Mouse (Mus musculus) bone marrow, adult 2 months (tissue): ENCODE data around the gene Srp9. TPM values are rescaled to one million over a fixed set of nuclear protein-coding genes. Genes with fewer than 3 reads are reported as not detected.

Source experiments
- H3K27ac ChIP-seq: fragments of 200-500 bp; 2 replicates; pipeline ENCODE4 v1.5.1; 2012; ENCODE audit warnings: low read depth, mild to moderate bottlenecking, control low read depth, inconsistent platforms, low read length; ENCODE audit not compliant: control insufficient read depth, poor library complexity, insufficient read depth
- H3K4me1 ChIP-seq: fragments of 200-500 bp; 2 replicates; pipeline ENCODE4 v1.6.1; 2011; ENCODE audit warnings: low read length; ENCODE audit not compliant: control insufficient read depth, insufficient read depth
- H3K4me3 ChIP-seq: fragments of 200-500 bp; replicated peaks from 2 replicates; pipeline ENCODE3; 2011; ENCODE audit warnings: mild to moderate bottlenecking, low read depth, low read length, control low read depth; ENCODE audit not compliant: control insufficient read depth
- CTCF ChIP-seq: fragments of 200-500 bp; IDR thresholded peaks from 2 replicates; pipeline ENCODE4 v1.5.1; 2011; ENCODE audit warnings: low read length, control low read depth; ENCODE audit not compliant: control insufficient read depth, insufficient read depth
- POLR2A ChIP-seq: fragments of 200-500 bp; IDR thresholded peaks from 2 replicates; pipeline ENCODE4 v1.6.1; 2011; ENCODE audit warnings: low read depth, mild to moderate bottlenecking, control low read depth, low read length, borderline replicate concordance; ENCODE audit not compliant: control insufficient read depth
- WGBS: fragments of 180-500 bp; shearing (Covaris S2); methylation state at CpG from one replicate; pipeline ENCODE4 v1.1.7; 2018; 5-methylcytosine and 5-hydroxymethylcytosine counted together
- polyA plus RNA-seq: library from polyadenylated mRNA; stranded (reverse); fragments of >200 nt; gene quantifications from 2 replicates; pipeline ENCODE4 v1.2.4, GENCODE M21; 2011; ENCODE audit warnings: low replicate concordance; ENCODE audit not compliant: missing spikeins, insufficient read depth, insufficient read length

Gene Srp9
- polyA plus RNA-seq = 69.5 and 72.7 TPM in 2 replicates

- under 1% methylated on average over 37 of the region's 37 CpGs for WGBS
- peak; percentile 94 for TF ChIP-seq CTCF
- peak; percentile 77; the same call in 1 of the 2 replicates for TF ChIP-seq POLR2A
- Histone ChIP-seq H3K4me1 (no peaks in the 10 kb centered on the region; the same call in 1 of the 2 replicates), H3K4me3 (peak within 1 kb of the TSS; percentile 94), H3K27ac (peak within 1 kb of the TSS; percentile 87)
These were observed at the start of gene Srp9 for GRCm38 (mm10) chr1:182124506-182124905. Gene Srp9 (plus strand): TSS chr1:182124737.

DNA sequence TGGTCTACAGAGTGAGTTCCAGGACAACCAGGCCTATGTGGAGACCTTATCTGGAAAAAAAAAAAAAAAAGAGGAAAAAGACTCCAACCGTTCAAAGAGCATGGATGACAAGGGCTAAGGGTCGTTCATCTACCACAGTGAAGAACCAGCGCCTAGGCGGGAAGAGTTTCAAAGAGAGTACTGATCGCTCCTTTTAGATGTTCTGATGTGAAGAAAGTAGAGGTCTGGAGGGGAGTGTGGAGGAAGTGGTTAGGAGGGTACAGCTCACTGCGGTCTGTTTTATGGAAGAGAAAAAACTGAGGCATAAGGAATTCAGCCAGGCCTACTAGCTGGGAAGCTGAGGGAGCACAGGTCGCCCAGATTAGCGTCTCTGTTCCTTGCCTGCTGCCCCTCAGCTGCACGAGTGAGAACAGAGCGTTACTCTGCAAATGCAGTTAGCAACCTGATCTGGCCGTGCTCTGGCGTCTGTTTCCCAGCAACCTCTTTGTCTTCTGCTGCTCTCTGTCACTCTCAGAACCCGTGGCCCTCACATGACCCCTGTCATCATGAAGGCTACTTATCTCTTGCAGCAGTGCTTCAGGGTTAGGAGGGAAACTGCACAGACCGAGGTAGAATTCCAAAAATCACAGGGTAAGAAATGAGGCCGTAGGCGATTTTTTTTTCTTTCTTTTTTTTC, 42.7 kb upstream of the Srp9 start:
- 15% methylated on average over 16 of the region's 16 CpGs for WGBS
- TF ChIP-seq POLR2A (no peak), CTCF (no peak)
- Histone ChIP-seq H3K4me3 (no peak overlapping the region), H3K27ac (no peak overlapping the region), H3K4me1 (no peaks in the 10 kb centered on the region; the same call in 1 of the 2 replicates)

DNA sequence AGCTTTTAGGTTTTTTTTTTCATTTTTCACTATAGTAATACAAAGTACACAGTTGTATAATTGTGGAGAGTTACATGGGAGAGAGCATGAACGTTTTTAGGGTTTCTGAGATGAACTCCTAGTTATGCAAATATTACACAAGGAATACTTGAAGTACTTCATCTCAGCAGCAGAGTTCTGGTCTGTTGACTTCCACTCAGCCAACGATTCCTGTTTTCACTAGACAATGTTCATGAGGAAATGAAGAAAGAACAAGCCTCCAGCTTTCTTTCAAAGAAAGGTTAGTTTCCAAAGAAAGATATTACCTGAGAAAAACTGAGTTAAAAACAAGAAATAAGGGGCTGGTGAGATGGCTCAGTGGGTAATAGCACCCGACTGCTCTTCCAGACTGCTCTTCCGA, 41.1 kb upstream of the Srp9 start:
- Histone ChIP-seq H3K4me3 (no peak overlapping the region), H3K27ac (no peak overlapping the region), H3K4me1 (peaks cover 1% of the 10 kb centered on the region; the same call in 1 of the 2 replicates)
- no peak for TF ChIP-seq POLR2A
- no peak for TF ChIP-seq CTCF
- WGBS = 47% methylated on average over 4 of the region's 4 CpGs

GRCm38 (mm10) chr1:182086759-182087158, 37.8 kb upstream of the Srp9 start:
- Histone ChIP-seq H3K27ac (no peak overlapping the region), H3K4me1 (peaks cover 1% of the 10 kb centered on the region; the same call in 1 of the 2 replicates), H3K4me3 (no peak overlapping the region)
- TF ChIP-seq CTCF = no peak
- no peak for TF ChIP-seq POLR2A
- WGBS = 81% methylated on average over 7 of the region's 7 CpGs

GRCm38 (mm10) chr1:182087351-182087750, 37.2 kb upstream of the Srp9 start:
- H3K27ac ChIP-seq = no peak overlapping the region
- 82% methylated on average over 3 of the region's 3 CpGs for WGBS

GRCm38 (mm10) chr1:182087753-182088633, 36.5 kb upstream of the Srp9 start:
- Histone ChIP-seq H3K27ac (no peak overlapping the region), H3K4me3 (no peak overlapping the region), H3K4me1 (peaks cover 1% of the 10 kb centered on the region; the same call in 1 of the 2 replicates)
- WGBS = 49% methylated on average over 14 of the region's 14 CpGs
- no peak for TF ChIP-seq CTCF
- no peak for TF ChIP-seq POLR2A

More at GRCm38 (mm10) chr1:182087351-182087750, 37.2 kb upstream of the Srp9 start:
- TF ChIP-seq POLR2A (no peak), CTCF (no peak)
- Histone ChIP-seq H3K4me1 (peaks cover 1% of the 10 kb centered on the region; the same call in 1 of the 2 replicates), H3K4me3 (no peak overlapping the region)

- Histone ChIP-seq H3K27ac (no peak overlapping the region), H3K4me3 (no peak overlapping the region), H3K4me1 (peaks cover 1% of the 10 kb centered on the region; the same call in 1 of the 2 replicates)
- TF ChIP-seq CTCF = no peak
- no peak for TF ChIP-seq POLR2A
- 83% methylated on average over 14 of the region's 14 CpGs for WGBS
These were observed 35.6 kb upstream of the Srp9 start for GRCm38 (mm10) chr1:182088844-182089418.

DNA sequence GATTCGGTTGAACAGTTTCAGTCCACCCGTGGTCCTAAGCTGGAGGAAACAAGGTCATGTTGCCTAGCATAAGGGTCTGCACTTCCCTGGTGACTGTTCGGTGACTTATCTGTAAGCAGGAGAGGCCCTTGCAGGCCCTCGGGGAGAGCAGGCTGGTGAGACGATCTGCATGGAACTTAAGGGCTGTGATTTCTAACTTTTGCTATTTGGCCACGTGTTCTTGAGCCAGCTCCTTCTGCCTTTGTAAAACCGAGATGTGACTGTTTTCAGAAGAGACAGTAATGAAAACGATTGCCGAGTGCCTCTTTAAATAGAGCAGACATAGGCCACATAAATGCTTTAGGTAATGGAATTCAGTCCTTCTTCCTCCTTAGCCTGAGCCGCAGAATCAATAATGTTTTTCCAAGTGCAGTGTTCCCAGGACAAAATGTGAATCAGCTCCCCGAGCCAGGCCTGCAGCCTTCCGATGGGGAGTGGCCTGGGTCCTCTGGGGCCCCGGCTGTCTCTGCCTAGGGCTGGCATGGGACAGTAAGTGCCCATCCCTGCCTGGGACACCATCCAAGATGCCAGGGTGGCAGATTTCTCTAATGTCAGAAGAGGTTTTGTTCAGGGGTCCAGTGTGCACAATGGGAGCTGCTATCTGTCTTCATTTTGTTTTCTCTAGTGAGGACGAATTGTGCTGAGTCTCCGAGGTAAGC, 34.8 kb upstream of the Srp9 start:
- no peak for TF ChIP-seq POLR2A
- 79% methylated on average over 15 of the region's 15 CpGs for WGBS
- no peak overlapping the region for H3K27ac ChIP-seq
- H3K4me1 ChIP-seq = peaks cover 1% of the 10 kb centered on the region; the same call in 1 of the 2 replicates
- H3K4me3 ChIP-seq = no peak overlapping the region
